Mouse (Mus musculus): ENCODE measurements at regions not wholly inside any gene's neighbourhood (a gene's known extent, or its start where the extent isn't known, plus 50 kb on each side); places are given as distances from the start of the nearest gene placed in this dataset.

DNA sequence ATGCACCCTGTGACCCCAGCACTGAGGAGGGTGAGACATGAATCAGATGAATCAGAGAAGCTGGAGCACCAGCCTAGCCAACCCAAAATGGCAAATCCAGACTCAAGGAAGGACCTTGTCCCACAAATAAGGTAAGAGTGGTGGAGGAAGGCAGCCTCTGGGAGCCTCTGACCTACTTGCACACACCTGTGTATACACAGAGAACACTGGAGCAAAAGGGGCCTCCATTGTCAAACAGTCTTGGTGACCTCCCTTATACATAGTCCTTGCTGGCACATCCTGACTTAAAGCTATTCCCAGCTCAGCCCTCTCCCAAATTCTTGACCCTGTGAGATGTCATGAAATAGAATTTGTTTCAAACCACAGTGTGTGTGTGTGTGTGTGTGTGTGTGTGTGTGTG, 57.1 kb downstream of the Inhbb start:
- ATAC-seq (ENCODE audit: low FRiP score, low read depth): no peak
- Histone ChIP-seq H3K27ac (replicated peaks) (no peak overlapping the region), H3K36me3 (no peaks in the 10 kb centered on the region), H3K27me3 (no peaks in the 10 kb centered on the region), H3K9ac (no peak overlapping the region), H3K4me3 (no peak overlapping the region), H3K4me2 (no peak overlapping the region), H3K4me1 (replicated peaks) (no peaks in the 10 kb centered on the region), H3K9me3 (no peaks in the 10 kb centered on the region)

DNA sequence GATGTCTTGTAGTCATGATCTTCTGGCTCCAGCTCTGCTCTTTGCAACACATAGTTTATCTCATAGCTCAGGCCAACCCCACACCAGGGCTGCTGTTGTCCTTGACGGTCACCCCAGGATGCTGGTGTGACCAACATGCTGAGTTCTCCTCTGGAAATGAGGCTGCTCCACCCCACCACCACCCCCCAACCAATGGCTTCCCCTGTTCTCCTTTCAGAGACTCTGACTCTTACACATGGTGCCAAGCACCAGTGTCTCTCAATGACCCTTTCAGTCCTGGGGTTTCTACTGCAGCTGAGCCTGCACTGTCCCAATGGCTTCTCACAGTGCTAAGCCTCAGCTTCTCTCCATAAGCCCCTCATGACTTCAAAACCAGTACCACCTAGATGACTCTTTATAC, 64.0 kb downstream of the Inhbb start:
- Histone ChIP-seq H3K4me3 (no peak overlapping the region), H3K9ac (no peak overlapping the region), H3K27ac (replicated peaks) (no peak overlapping the region), H3K36me3 (no peaks in the 10 kb centered on the region), H3K9me3 (no peaks in the 10 kb centered on the region), H3K4me2 (no peak overlapping the region), H3K4me1 (replicated peaks) (no peaks in the 10 kb centered on the region), H3K27me3 (no peaks in the 10 kb centered on the region)
- WGBS: 85% methylated on average over 1 of the region's 1 CpGs
- no peak for ATAC-seq (ENCODE audit: low FRiP score, low read depth)

DNA sequence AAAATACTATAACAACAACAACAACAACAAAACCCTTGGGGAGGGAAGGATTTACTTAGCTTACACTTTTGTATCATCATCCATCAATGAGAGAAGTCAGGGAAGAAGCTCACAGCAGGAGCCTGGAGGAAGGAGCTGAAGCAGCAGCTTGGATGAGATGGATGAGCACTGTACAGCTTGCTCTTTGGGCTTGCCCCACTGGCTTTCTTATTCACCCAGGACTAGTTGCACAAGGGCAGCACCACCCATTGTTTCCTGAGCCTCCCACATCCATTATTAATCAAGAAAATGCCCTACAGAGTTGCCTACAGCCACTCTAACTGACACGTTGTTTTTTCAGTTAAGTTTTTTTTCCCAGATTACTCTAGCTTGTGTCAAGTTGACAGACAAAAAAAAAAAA, 65.1 kb downstream of the Inhbb start:
- Histone ChIP-seq H3K4me3 (no peak overlapping the region), H3K4me1 (replicated peaks) (no peaks in the 10 kb centered on the region), H3K27me3 (no peaks in the 10 kb centered on the region), H3K27ac (replicated peaks) (no peak overlapping the region), H3K36me3 (no peaks in the 10 kb centered on the region), H3K9ac (no peak overlapping the region), H3K9me3 (no peaks in the 10 kb centered on the region), H3K4me2 (no peak overlapping the region)
- ATAC-seq (ENCODE audit: low FRiP score, low read depth): no peak
- WGBS: 0% methylated on average over 1 of the region's 1 CpGs

DNA sequence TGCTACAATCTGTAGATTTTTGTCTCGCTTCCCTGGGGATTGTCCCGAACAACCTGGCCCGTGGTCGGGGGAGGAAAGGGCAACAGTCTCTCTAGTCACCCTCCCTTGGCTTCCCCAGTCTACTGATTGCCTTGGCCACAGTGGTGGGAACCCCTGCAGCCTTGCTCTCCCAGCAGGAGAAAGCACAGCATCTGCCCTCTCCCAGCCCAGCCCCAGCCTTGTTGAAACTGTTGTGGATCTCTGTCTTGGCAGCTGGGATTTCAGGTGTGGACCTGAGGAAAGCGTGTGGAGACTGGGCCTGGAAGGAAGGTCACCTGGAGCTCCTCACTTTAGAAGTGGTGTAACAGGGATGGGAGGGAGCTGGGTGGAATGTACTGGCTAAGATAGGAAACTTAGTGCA, 66.6 kb downstream of the Inhbb start:
- Histone ChIP-seq H3K27me3 (no peaks in the 10 kb centered on the region), H3K4me3 (no peak overlapping the region), H3K9ac (no peak overlapping the region), H3K27ac (replicated peaks) (no peak overlapping the region), H3K36me3 (no peaks in the 10 kb centered on the region), H3K4me2 (no peak overlapping the region), H3K4me1 (replicated peaks) (no peaks in the 10 kb centered on the region), H3K9me3 (no peaks in the 10 kb centered on the region)
- no peak for ATAC-seq (ENCODE audit: low FRiP score, low read depth)
- WGBS: 84% methylated on average over 5 of the region's 5 CpGs

DNA sequence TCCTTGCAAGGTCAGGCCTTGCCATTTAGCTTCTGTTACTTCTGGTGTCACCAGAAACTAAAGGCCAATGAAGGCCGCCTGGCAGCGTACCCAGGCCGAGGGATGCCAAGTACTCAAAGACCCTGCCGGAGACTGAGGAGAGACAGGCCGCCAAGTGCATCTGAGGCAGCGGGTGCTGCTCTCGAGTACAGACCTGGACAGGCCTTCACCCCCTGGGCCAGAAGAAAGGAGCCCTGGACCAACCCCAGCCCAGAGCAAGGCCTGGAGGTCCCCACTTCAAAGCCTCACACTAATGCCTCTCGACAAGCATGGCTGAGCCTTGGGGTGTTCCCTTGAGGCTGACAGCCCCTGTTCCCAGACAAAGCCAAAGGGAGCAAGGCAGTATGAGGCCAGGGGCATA, 70.5 kb downstream of the Inhbb start:
- H3K27ac ChIP-seq (replicated peaks): no peak overlapping the region
- no peak overlapping the region for H3K4me2 ChIP-seq
- H3K9me3 ChIP-seq: no peaks in the 10 kb centered on the region
- no peak overlapping the region for H3K9ac ChIP-seq
- H3K36me3 ChIP-seq: no peaks in the 10 kb centered on the region
- 82% methylated on average over 8 of the region's 8 CpGs for WGBS
- no peaks in the 10 kb centered on the region for H3K27me3 ChIP-seq
- no peaks in the 10 kb centered on the region for H3K4me1 ChIP-seq (replicated peaks)
- no peak overlapping the region for H3K4me3 ChIP-seq
- ATAC-seq (ENCODE audit: low FRiP score, low read depth): no peak

DNA sequence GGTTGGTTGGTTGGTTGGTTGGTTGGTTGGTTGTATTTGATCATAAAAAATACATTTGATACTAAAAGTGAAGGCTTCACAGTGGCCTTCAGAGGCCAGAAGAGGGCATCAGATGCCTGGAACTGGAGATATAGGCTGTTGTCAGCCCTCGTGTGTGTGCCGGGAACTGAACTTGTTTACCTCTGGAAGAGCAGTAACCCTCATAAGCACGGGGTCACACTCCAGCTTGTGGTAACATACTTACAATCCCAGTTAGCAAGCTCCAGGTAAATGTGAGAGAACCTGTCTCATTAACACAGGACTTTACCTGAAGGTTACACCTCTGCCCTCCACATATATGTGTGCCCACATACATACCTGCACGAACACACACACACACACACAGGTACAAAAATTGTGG, 71.2 kb downstream of the Inhbb start:
- no peak for ATAC-seq (ENCODE audit: low FRiP score, low read depth)
- Histone ChIP-seq H3K4me3 (no peak overlapping the region), H3K36me3 (no peaks in the 10 kb centered on the region), H3K9ac (no peak overlapping the region), H3K4me2 (no peak overlapping the region), H3K27ac (replicated peaks) (no peak overlapping the region), H3K27me3 (no peaks in the 10 kb centered on the region), H3K9me3 (no peaks in the 10 kb centered on the region), H3K4me1 (replicated peaks) (no peaks in the 10 kb centered on the region)
- 92% methylated on average over 4 of the region's 4 CpGs for WGBS

DNA sequence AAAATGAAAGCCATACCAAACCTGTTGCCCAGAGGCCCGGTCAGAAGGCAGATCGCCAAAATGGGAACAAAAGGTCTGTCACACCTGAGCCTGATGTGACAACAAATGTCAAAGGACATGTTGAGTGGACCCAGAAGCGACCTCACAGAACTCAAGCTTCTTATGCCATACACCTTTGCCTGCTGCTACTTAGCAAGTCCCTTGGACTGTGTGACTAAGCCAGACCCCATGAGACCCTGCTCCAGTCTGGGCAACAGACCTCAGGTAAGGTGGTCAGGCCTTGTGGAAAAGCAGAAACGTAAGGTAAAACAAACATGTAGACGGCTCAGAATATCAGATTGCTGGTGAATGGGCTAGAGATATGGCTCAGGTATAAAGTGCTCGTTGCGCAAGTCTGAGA, 71.8 kb downstream of the Inhbb start:
- no peaks in the 10 kb centered on the region for H3K4me1 ChIP-seq (replicated peaks)
- no peaks in the 10 kb centered on the region for H3K27me3 ChIP-seq
- ATAC-seq (ENCODE audit: low FRiP score, low read depth): no peak
- no peak overlapping the region for H3K4me2 ChIP-seq
- no peaks in the 10 kb centered on the region for H3K36me3 ChIP-seq
- 92% methylated on average over 7 of the region's 7 CpGs for WGBS
- H3K27ac ChIP-seq (replicated peaks): no peak overlapping the region
- no peak overlapping the region for H3K9ac ChIP-seq
- no peak overlapping the region for H3K4me3 ChIP-seq
- no peaks in the 10 kb centered on the region for H3K9me3 ChIP-seq

DNA sequence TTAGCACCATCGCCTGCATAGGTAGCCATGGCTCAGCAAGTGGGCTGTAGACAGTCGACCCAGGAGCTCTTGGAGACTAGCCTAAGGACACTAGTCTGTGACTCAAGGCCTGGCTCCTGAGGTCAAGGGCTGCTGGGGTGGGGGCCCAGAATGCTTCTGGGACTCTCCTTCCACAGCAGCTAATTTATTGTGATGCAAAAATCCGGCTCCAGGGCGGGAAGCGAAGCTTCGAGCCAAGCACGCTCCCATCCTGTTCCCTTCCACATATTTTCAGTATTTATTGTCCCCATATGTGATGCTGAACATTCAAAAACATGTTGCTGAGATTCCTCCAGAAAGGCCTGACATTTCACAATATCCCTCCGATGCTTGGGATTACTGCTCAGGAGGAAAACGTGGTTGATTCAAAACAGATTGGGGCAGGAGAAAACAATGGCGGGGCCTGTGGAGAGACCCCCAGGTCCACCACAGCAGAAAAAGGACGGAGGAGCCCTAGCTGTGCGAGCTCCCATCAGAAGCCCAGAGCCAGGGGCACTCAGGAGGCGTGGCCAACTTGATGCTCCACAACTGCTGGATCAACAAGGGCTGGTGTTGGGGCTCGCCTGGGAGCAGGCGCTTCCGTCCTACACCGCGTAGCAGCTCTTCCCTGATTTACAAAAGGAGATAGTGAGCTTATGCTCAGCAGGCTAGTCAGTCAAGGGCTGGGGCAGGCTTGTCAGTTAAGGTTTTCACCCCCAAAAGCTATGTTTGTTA, 73.4 kb downstream of the Inhbb start:
- ATAC-seq (ENCODE audit: low FRiP score, low read depth): peak; percentile 56; the same call in 1 of the 2 replicates
- H3K4me3 ChIP-seq: no peak overlapping the region
- H3K27ac ChIP-seq (replicated peaks): no peak overlapping the region
- no peak overlapping the region for H3K9ac ChIP-seq
- no peaks in the 10 kb centered on the region for H3K4me1 ChIP-seq (replicated peaks)
- no peaks in the 10 kb centered on the region for H3K36me3 ChIP-seq
- H3K27me3 ChIP-seq: no peaks in the 10 kb centered on the region
- H3K9me3 ChIP-seq: no peaks in the 10 kb centered on the region
- H3K4me2 ChIP-seq: 0 out of 2 replicates have a peak overlapping the region, but pooled peaks have one; percentile 4
- 25% methylated on average over 18 of the region's 18 CpGs for WGBS

DNA sequence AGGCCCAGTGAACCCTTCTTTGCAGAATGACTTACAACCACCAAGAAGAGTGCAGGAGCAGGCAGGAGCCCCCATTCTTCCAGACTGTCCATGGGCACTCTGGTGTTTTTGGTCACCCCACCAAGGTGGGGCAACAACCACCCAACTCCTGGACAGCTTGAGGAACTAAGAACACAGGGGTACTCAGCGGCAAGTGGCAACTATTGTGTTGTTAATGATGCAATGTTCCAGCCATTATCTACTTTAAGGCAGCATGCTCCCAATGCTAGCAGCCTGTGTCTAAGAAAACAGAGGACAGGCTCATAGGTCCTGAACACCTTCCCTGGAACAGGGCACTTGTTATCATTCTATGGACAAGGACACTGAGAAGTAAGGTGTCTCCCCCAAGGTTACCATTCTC, 74.3 kb downstream of the Inhbb start:
- H3K4me2 ChIP-seq: no peak overlapping the region
- no peak overlapping the region for H3K9ac ChIP-seq
- no peak overlapping the region for H3K27ac ChIP-seq (replicated peaks)
- no peak overlapping the region for H3K4me3 ChIP-seq
- ATAC-seq (ENCODE audit: low FRiP score, low read depth): no peak
- 50% methylated on average over 1 of the region's 1 CpGs for WGBS
- no peaks in the 10 kb centered on the region for H3K36me3 ChIP-seq
- H3K27me3 ChIP-seq: no peaks in the 10 kb centered on the region
- no peaks in the 10 kb centered on the region for H3K4me1 ChIP-seq (replicated peaks)
- H3K9me3 ChIP-seq: no peaks in the 10 kb centered on the region

DNA sequence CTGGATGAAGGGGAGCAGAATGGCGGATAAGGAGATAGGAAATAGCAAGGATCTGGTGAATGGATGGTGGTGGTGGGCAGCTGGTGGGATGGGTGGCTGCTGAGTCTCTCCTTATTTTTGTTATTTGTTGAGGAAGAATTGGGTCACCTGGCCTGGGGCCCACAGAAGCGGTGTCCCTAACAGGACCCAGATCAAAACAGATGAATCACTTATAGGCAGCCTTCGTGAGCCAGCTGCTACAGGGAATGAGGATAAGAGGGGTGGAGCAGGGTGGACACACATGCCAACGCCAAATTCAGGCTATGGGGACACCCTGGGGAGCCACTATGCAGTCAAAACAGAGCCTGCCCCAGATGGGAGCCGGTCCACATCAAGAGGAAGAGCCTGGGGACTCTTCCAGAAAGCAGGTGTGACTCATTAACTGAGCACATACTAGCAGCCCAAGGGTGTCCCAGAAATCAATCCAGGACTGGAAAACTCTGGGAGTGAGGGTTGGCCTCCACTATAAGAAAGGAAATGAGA, 75.4 kb downstream of the Inhbb start:
- no peak overlapping the region for H3K4me3 ChIP-seq
- no peaks in the 10 kb centered on the region for H3K4me1 ChIP-seq (replicated peaks)
- 72% methylated on average over 5 of the region's 5 CpGs for WGBS
- no peaks in the 10 kb centered on the region for H3K27me3 ChIP-seq
- H3K36me3 ChIP-seq: no peaks in the 10 kb centered on the region
- H3K27ac ChIP-seq (replicated peaks): no peak overlapping the region
- no peak overlapping the region for H3K4me2 ChIP-seq
- no peak for ATAC-seq (ENCODE audit: low FRiP score, low read depth)
- H3K9ac ChIP-seq: no peak overlapping the region
- no peaks in the 10 kb centered on the region for H3K9me3 ChIP-seq

DNA sequence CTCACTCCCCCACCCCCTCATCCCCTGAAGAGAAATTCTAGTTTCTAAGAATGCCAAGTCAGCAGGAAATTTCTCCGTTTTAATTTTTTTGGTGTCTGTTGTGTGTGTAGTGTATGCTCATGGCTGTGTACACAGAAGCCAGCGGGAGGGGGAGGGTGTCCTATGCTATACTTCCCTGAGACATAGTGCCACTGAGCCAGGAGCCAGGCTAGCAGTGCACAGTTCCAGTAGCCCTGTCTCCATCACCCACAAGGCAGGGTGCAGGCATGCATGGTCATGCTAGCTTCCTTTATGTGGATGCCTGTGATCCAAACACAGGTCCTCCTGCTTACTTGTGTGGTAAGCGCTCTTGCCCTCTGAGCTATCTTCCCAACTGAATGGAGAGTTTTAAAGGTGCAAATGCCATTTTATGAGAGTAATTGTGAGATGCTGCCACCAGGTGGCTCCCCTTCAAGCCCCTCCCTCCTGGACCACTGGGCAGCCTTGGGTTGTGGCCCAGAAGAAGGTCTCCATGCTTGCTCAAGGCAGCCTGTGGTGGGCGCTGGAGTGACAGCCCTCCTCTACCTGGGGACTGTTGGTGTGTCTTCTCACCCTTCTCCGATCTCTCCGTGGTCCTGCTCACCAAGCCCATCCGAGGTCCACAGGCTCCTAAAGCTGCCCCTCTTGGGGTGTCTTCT, 76.8 kb downstream of the Inhbb start:
- H3K4me3 ChIP-seq: no peak overlapping the region
- WGBS: 75% methylated on average over 7 of the region's 7 CpGs
- no peaks in the 10 kb centered on the region for H3K36me3 ChIP-seq
- no peaks in the 10 kb centered on the region for H3K4me1 ChIP-seq (replicated peaks)
- H3K4me2 ChIP-seq: no peak overlapping the region
- ATAC-seq (ENCODE audit: low FRiP score, low read depth): no peak
- no peak overlapping the region for H3K27ac ChIP-seq (replicated peaks)
- no peaks in the 10 kb centered on the region for H3K27me3 ChIP-seq
- H3K9me3 ChIP-seq: no peaks in the 10 kb centered on the region
- H3K9ac ChIP-seq: no peak overlapping the region

DNA sequence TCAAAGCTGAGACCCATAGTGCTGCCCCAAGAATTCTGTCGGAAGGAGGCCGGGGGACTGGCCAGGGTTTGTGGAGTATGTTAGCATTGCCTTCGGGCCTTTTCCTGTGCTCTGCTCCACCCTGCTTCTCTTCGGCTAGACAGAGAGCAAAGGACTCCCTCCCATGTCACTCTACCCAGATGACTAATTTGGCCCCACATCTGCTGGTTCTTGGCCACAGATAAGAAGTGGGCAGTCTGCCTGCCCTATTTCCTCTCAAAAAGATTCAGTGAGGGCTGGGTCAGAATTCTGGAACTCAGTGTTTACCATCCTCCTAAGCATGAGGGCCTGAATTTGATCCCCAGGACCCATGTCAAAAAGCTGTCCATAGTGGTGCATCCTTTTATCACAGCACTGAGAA, 78.0 kb downstream of the Inhbb start:
- no peaks in the 10 kb centered on the region for H3K4me1 ChIP-seq (replicated peaks)
- H3K27ac ChIP-seq (replicated peaks): no peak overlapping the region
- ATAC-seq (ENCODE audit: low FRiP score, low read depth): no peak
- H3K4me2 ChIP-seq: no peak overlapping the region
- 84% methylated on average over 4 of the region's 4 CpGs for WGBS
- H3K9me3 ChIP-seq: no peaks in the 10 kb centered on the region
- H3K36me3 ChIP-seq: no peaks in the 10 kb centered on the region
- H3K9ac ChIP-seq: no peak overlapping the region
- H3K27me3 ChIP-seq: no peaks in the 10 kb centered on the region
- no peak overlapping the region for H3K4me3 ChIP-seq
